Mouse (Mus musculus): ENCODE measurements around the gene Trp53rka.

GRCm38 (mm10) chr2:165486401-165486800, 6.7 kb downstream of the Trp53rka start:
- TF ChIP-seq CTCF (IDR thresholded peaks at IDR 0.05; ENCODE audit: borderline replicate concordance, insufficient read depth, low read depth, low read length): no peak
- no peak for TF ChIP-seq POLR2A (IDR thresholded peaks at IDR 0.05; ENCODE audit: borderline replicate concordance, insufficient read depth, low read length)
